Mouse (Mus musculus) thymus, adult 2 months (tissue): ENCODE data around the gene Adcy9. TPM values are rescaled to one million over a fixed set of nuclear protein-coding genes. Genes with fewer than 3 reads are reported as not detected.

Experiments
- DNase-seq: peaks from one replicate; pipeline ENCODE4 v3.0.0; 2021
- H3K27ac ChIP-seq: fragments of 200-500 bp; 2 replicates; pipeline ENCODE4 v1.5.1; 2012; ENCODE audit warnings: low read length, control low read depth; ENCODE audit not compliant: control insufficient read depth, insufficient read depth
- H3K27me3 ChIP-seq: fragments of 200-500 bp; 2 replicates; pipeline ENCODE4 v1.6.1; 2012; ENCODE audit warnings: mild to moderate bottlenecking, low read length, moderate library complexity, mixed read lengths; ENCODE audit not compliant: control insufficient read depth, insufficient read depth
- H3K36me3 ChIP-seq: fragments of 200-500 bp; 2 replicates; pipeline ENCODE4 v1.6.1; 2012; ENCODE audit warnings: mild to moderate bottlenecking, low read length, moderate library complexity; ENCODE audit not compliant: control insufficient read depth, insufficient read depth
- H3K4me1 ChIP-seq: fragments of 200-500 bp; replicated peaks from 2 replicates; pipeline ENCODE4 v1.6.1; 2012; ENCODE audit warnings: low read length; ENCODE audit not compliant: control insufficient read depth, insufficient read depth
- H3K4me3 ChIP-seq: fragments of 200-500 bp; 2 replicates; pipeline ENCODE4 v1.5.1; 2012; ENCODE audit warnings: mild to moderate bottlenecking, low read length, control low read depth, moderate library complexity; ENCODE audit not compliant: control insufficient read depth, insufficient read depth
- CTCF ChIP-seq: fragments of 200-500 bp; IDR thresholded peaks from 2 replicates; pipeline ENCODE4 v1.5.1; 2012; ENCODE audit warnings: mild to moderate bottlenecking, control low read depth, low read length, moderate library complexity, borderline replicate concordance; ENCODE audit not compliant: control insufficient read depth, poor library complexity, insufficient read depth; ENCODE audit errors: extremely low read depth
- POLR2A ChIP-seq: fragments of 200-500 bp; IDR thresholded peaks from 2 replicates; pipeline ENCODE4 v1.6.1; 2012; ENCODE audit warnings: mild to moderate bottlenecking, low read length, control low read depth, moderate library complexity; ENCODE audit not compliant: control insufficient read depth, poor library complexity, insufficient read depth; ENCODE audit errors: extremely low read depth
- WGBS: fragments of 180-500 bp; shearing (Covaris S2); methylation state at CpG from one replicate; pipeline ENCODE4 v1.1.7; 2018; 5-methylcytosine and 5-hydroxymethylcytosine counted together
- polyA plus RNA-seq: library from polyadenylated mRNA; depleted of rRNA; stranded (reverse); fragments of >200 nt; gene quantifications from 2 replicates; pipeline ENCODE4 v1.2.3, GENCODE M21; 2012

Adcy9 gene
- polyA plus RNA-seq, 1 experiment, result 7.6 TPM

DNA sequence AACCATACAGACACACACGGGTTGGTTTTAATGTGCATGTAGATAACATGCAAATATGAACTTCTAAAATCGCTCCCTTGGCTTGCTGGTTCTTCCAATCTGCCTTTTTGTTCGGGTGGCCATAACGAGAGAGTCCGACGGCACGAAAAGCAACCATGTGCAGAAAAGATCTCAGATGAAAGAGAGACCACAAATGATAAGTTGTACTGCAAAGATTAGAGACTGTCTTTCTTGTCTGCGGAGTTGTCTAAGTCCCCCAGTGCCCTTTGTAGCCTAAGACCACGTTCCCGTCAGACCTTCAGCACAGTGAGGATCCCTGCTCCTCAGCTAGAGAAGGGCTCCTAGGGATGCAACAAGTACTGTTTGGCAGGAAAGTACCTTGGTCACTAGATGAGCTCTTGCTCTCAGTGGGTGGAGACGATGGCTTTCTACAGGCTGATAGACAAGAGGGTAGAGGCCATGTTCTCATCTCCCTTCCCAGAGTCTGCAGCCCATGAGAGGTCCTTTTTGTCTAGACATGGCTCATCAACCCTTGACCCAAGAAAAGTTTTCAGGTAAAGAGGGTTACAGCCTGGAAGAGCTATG, 136.9 kb downstream of the Adcy9 start:
- H3K4me1 ChIP-seq, result peaks cover 5% of the 10 kb centered on the region
- H3K27ac ChIP-seq, result no peak overlapping the region
- no peak for DNase-seq
- no peak for TF ChIP-seq POLR2A
- TF ChIP-seq CTCF, result no peak
- H3K4me3 ChIP-seq, result no peak overlapping the region
- no peaks in the 10 kb centered on the region for H3K27me3 ChIP-seq
- H3K36me3 ChIP-seq, result no peaks in the 10 kb centered on the region
- WGBS, result 90% methylated on average over 11 of the region's 11 CpGs

DNA sequence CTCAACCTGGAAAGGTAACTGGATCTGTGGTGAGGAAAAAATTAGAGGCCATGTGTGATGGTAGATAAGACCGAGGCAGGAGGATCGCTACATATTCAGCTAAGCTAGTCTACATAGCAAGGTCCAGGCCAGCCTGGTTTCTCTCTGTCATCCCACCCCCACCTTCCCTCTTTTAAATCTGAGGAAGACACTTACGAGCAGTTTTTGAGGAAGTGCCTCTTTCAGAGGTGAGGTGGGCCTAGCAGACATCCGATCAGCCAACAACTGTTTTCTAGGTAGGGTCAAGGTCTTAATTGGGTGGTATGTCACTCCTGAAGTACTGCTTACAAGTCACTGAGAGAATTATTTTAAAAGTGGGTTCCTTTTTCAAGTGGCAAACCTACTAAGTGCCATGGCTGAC, 138.8 kb downstream of the Adcy9 start:
- Histone ChIP-seq H3K4me3 (no peak overlapping the region), H3K27me3 (no peaks in the 10 kb centered on the region), H3K4me1 (peaks cover 9% of the 10 kb centered on the region), H3K27ac (no peak overlapping the region), H3K36me3 (no peaks in the 10 kb centered on the region)
- 78% methylated on average over 4 of the region's 4 CpGs for WGBS
- DNase-seq, result no peak
- TF ChIP-seq CTCF (no peak), POLR2A (no peak)

DNA sequence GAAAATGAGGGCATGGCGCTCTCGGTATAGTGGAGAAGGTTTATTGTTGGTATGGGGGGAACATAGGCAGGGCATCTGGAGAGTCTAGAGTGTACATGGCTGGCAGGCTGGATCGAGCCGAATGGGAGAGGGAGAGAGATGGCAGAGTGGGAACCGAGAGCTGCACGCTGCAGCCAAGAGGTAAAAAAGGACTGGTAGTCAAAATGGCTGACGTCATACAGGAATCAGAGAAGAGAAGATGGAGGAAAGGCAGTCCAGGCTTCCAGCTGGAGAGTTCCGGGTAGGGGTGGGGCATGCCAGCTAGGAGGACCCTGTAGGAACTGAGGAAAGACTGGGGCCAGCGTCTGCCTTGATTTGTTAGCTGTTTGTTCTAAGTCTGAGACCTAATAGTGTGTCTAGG, 139.3 kb downstream of the Adcy9 start:
- DNase-seq, result no peak
- Histone ChIP-seq H3K36me3 (no peaks in the 10 kb centered on the region), H3K27me3 (no peaks in the 10 kb centered on the region), H3K4me3 (no peak overlapping the region), H3K4me1 (peaks cover 9% of the 10 kb centered on the region), H3K27ac (no peak overlapping the region)
- WGBS, result 95% methylated on average over 9 of the region's 9 CpGs
- TF ChIP-seq POLR2A, result no peak
- no peak for TF ChIP-seq CTCF

DNA sequence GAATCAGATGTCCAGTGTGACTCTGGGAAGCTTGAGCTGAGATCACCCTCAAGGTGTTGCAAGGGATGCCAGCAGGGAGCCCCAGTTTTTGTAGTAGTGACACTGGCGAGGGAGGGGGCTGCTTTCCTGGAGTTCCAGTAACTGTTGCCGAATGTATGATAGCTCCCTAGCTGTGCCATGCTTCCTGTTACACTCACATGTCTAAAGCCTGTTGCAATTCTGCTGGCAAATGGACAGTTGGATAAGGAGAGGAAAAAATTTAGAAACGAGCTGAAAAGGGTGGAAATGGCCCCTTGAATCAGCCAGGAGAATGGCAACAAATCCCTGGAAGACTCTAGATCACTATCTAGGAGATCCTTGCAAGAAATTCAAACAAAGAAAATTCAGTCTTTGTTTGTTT, 140.7 kb downstream of the Adcy9 start:
- Histone ChIP-seq H3K27ac (no peak overlapping the region), H3K36me3 (no peaks in the 10 kb centered on the region), H3K4me3 (no peak overlapping the region), H3K4me1 (peaks cover 4% of the 10 kb centered on the region), H3K27me3 (no peaks in the 10 kb centered on the region)
- DNase-seq, result no peak
- TF ChIP-seq POLR2A (no peak), CTCF (no peak)
- 94% methylated on average over 3 of the region's 3 CpGs for WGBS

DNA sequence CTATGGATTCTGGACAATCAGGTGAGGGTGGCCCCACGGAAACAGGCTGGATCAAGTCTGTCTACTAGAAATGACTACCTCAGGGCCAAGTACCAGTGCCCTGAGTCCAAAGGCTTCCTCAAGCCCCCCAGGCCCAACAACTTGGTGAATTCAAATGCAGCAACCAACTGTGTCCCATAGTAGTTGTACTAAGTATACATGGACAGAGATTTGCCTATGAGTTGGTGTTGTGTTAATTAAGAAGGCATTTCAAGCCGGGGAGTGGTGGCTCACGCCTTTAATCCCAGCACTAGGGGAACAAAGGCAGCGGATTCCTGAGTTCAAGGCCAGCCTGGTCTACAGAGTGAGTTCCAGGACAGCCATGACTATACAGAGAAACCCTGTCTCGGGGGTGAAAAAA, 143.7 kb downstream of the Adcy9 start:
- no peak for TF ChIP-seq POLR2A
- TF ChIP-seq CTCF, result no peak
- Histone ChIP-seq H3K4me1 (peaks cover 4% of the 10 kb centered on the region), H3K27me3 (no peaks in the 10 kb centered on the region), H3K27ac (no peak overlapping the region), H3K36me3 (no peaks in the 10 kb centered on the region), H3K4me3 (no peak overlapping the region)
- 97% methylated on average over 5 of the region's 5 CpGs for WGBS
- no peak for DNase-seq

DNA sequence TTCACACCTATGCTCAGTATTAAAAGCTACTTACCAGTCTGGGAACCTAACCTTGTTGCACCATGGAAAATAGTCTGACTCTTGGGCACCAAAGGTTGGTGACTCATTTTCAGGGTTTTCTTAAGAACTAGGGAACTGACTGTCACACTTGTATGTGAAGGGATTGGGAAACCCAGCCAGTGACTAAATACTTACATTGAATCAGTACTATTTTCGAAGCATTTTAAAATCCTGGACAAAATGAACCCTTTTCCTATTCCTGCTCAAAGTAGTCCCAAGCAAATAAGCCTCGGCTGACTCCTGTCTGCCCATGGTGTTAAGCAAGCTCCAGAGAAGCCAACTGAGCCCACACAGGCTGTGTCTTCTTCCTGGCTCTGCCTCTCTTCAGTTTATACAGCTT, 144.1 kb downstream of the Adcy9 start:
- H3K27me3 ChIP-seq, result no peaks in the 10 kb centered on the region

DNA sequence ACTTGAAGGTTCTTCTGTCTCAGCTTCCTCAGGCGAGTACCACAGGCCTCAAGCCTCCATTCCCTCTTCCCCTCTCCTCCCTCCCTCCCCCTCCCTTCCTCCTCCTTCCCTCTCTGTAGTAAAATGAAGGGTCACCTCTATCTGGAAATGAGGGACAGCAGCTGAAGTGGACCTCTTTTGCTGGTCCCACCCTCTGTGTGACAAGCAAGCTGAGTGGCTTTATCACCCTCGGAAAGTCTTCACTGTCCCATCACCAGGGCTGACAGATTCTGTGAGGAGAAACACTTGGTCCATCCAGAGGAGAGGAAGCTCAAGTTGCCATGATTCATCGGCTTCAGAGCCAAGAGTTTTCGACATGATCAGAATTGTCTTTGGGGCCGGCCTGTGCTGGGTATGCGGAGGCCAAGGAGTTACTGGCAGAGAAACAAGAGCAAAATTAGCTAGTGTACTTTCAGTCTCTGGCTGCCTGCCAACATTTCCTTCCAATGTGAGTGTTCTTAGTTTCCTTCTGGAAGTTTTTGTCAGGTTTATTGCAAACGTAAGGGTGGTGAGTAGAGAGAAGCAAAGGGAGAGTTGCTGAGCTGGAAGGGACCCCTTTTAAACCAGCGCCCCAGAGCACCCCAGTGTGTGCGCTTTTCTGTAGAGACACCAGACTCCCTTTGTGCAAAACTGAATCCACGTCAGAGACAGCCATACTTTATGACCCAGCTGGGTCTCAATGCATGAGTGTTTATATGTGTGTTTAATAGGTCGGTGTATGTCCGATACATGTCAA, 146.4 kb downstream of the Adcy9 start:
- DNase-seq, result no peak
- 84% methylated on average over 12 of the region's 12 CpGs for WGBS
- Histone ChIP-seq H3K36me3 (no peaks in the 10 kb centered on the region), H3K27ac (no peak overlapping the region), H3K27me3 (no peaks in the 10 kb centered on the region), H3K4me3 (no peak overlapping the region), H3K4me1 (peaks cover 4% of the 10 kb centered on the region)
- no peak for TF ChIP-seq POLR2A

More for the DNA sequence above, 144.1 kb downstream of the Adcy9 start:
- H3K27ac ChIP-seq, result no peak overlapping the region
- 95% methylated on average over 2 of the region's 2 CpGs for WGBS
- no peaks in the 10 kb centered on the region for H3K36me3 ChIP-seq
- H3K4me1 ChIP-seq, result peaks cover 4% of the 10 kb centered on the region
- DNase-seq, result no peak
- no peak for TF ChIP-seq POLR2A
- TF ChIP-seq CTCF, result no peak
- H3K4me3 ChIP-seq, result no peak overlapping the region
